Mouse (Mus musculus): ENCODE data around the gene Naa20. TPM values are rescaled to one million over a fixed set of nuclear protein-coding genes. Genes with fewer than 3 reads are reported as not detected.

Naa20 gene
- polyA plus RNA-seq (2015; fragmentation: Nextera tagmentation; extraction: Ambion mirVana) = 116 and 120 TPM in 2 replicates

- Histone ChIP-seq H3K9ac (peak within 1 kb of the TSS; percentile 24; the same call in 1 of the 2 replicates), H3K4me3 (peak within 1 kb of the TSS; percentile 99), H3K36me3 (replicated peaks) (no peaks in the 10 kb centered on the region), H3K27me3 (replicated peaks) (no peaks in the 10 kb centered on the region), H3K9me3 (no peaks in the 10 kb centered on the region), H3K4me1 (peaks cover 17% of the 10 kb centered on the region), H3K27ac (peak within 1 kb of the TSS; percentile 84), H3K4me2 (peak within 1 kb of the TSS; percentile 55)
- WGBS = 90% methylated on average over 6 of the region's 6 CpGs
- ATAC-seq (replicated peaks) = no peak
Measured at GRCm38 (mm10) chr2:145901861-145902260, at the start of gene Naa20. Naa20 (plus strand) TSS chr2:145902099.

GRCm38 (mm10) chr2:145855831-145856230, 46.1 kb upstream of the Naa20 start:
- H3K36me3 ChIP-seq (replicated peaks) = no peaks in the 10 kb centered on the region
- H3K4me1 ChIP-seq = peaks cover 20% of the 10 kb centered on the region
- H3K4me2 ChIP-seq = no peak overlapping the region
- no peaks in the 10 kb centered on the region for H3K27me3 ChIP-seq (replicated peaks)
- 88% methylated on average over 9 of the region's 9 CpGs for whole genome bisulfite sequencing
- no peak overlapping the region for H3K27ac ChIP-seq
- H3K4me3 ChIP-seq = no peak overlapping the region
- no peak for ATAC-seq (replicated peaks)
- H3K9me3 ChIP-seq = no peaks in the 10 kb centered on the region
- no peak overlapping the region for H3K9ac ChIP-seq

GRCm38 (mm10) chr2:145857864-145858263, 44.0 kb upstream of the Naa20 start:
- 84% methylated on average over 8 of the region's 8 CpGs for WGBS
- no peaks in the 10 kb centered on the region for H3K27me3 ChIP-seq (replicated peaks)
- H3K4me1 ChIP-seq = peaks cover 25% of the 10 kb centered on the region
- H3K9ac ChIP-seq = no peak overlapping the region
- H3K9me3 ChIP-seq = no peaks in the 10 kb centered on the region
- H3K4me3 ChIP-seq = no peak overlapping the region
- H3K36me3 ChIP-seq (replicated peaks) = no peaks in the 10 kb centered on the region
- no peak for ATAC-seq (replicated peaks)
- no peak overlapping the region for H3K4me2 ChIP-seq
- H3K27ac ChIP-seq = no peak overlapping the region

GRCm38 (mm10) chr2:145859442-145859931, 42.4 kb upstream of the Naa20 start:
- Histone ChIP-seq H3K4me3 (no peak overlapping the region; the same call in 1 of the 2 replicates), H3K36me3 (replicated peaks) (no peaks in the 10 kb centered on the region), H3K27ac (peak overlapping the region; percentile 82), H3K27me3 (replicated peaks) (no peaks in the 10 kb centered on the region), H3K9ac (peak overlapping the region; percentile 42; the same call in 1 of the 2 replicates), H3K4me2 (peak overlapping the region; percentile 58), H3K9me3 (no peaks in the 10 kb centered on the region), H3K4me1 (peaks cover 25% of the 10 kb centered on the region)
- WGBS = 38% methylated on average over 7 of the region's 7 CpGs
- peak; percentile 21 for ATAC-seq (replicated peaks)

GRCm38 (mm10) chr2:145859932-145860801, 41.7 kb upstream of the Naa20 start:
- WGBS = 4% methylated on average over 40 of the region's 40 CpGs
- Histone ChIP-seq H3K27ac (peak overlapping the region; percentile 82), H3K4me1 (peaks cover 25% of the 10 kb centered on the region), H3K36me3 (replicated peaks) (no peaks in the 10 kb centered on the region), H3K4me3 (peak overlapping the region; percentile 41), H3K27me3 (replicated peaks) (no peaks in the 10 kb centered on the region), H3K4me2 (peak overlapping the region; percentile 58), H3K9me3 (no peaks in the 10 kb centered on the region), H3K9ac (peak overlapping the region; percentile 42)
- peak; percentile 89 for ATAC-seq (replicated peaks)

- WGBS = 57% methylated on average over 8 of the region's 8 CpGs
- H3K36me3 ChIP-seq (replicated peaks) = no peaks in the 10 kb centered on the region
- no peak overlapping the region for H3K9ac ChIP-seq
- H3K27me3 ChIP-seq (replicated peaks) = no peaks in the 10 kb centered on the region
- ATAC-seq (replicated peaks) = no peak
- H3K9me3 ChIP-seq = no peaks in the 10 kb centered on the region
- peak overlapping the region; percentile 58 for H3K4me2 ChIP-seq
- H3K4me3 ChIP-seq = peak overlapping the region; percentile 41
- peak overlapping the region; percentile 82 for H3K27ac ChIP-seq
- peaks cover 25% of the 10 kb centered on the region for H3K4me1 ChIP-seq
Measured at GRCm38 (mm10) chr2:145861193-145862123, 40.4 kb upstream of the Naa20 start.

GRCm38 (mm10) chr2:145862206-145862817, 39.6 kb upstream of the Naa20 start:
- Histone ChIP-seq H3K4me1 (peaks cover 25% of the 10 kb centered on the region), H3K27ac (peak overlapping the region; percentile 19), H3K27me3 (replicated peaks) (no peaks in the 10 kb centered on the region), H3K9me3 (no peaks in the 10 kb centered on the region), H3K36me3 (replicated peaks) (no peaks in the 10 kb centered on the region), H3K9ac (peak overlapping the region; percentile 24; the same call in 1 of the 2 replicates), H3K4me3 (peak overlapping the region; percentile 41), H3K4me2 (peak overlapping the region; percentile 58)
- ATAC-seq (replicated peaks) = no peak
- WGBS = 36% methylated on average over 10 of the region's 10 CpGs

GRCm38 (mm10) chr2:145865344-145865743, 36.6 kb upstream of the Naa20 start:
- Histone ChIP-seq H3K4me2 (no peak overlapping the region), H3K27ac (no peak overlapping the region), H3K27me3 (replicated peaks) (no peaks in the 10 kb centered on the region), H3K4me1 (peaks cover 10% of the 10 kb centered on the region), H3K4me3 (no peak overlapping the region), H3K9me3 (no peaks in the 10 kb centered on the region), H3K36me3 (replicated peaks) (no peaks in the 10 kb centered on the region), H3K9ac (no peak overlapping the region)
- WGBS = 89% methylated on average over 3 of the region's 3 CpGs
- ATAC-seq (replicated peaks) = no peak

- H3K4me1 ChIP-seq = 0 out of 2 replicates have a peak, but pooled peaks cover 3% of the 10 kb centered on the region
- 95% methylated on average over 3 of the region's 3 CpGs for WGBS
- no peaks in the 10 kb centered on the region for H3K9me3 ChIP-seq
- H3K9ac ChIP-seq = no peak overlapping the region
- no peaks in the 10 kb centered on the region for H3K27me3 ChIP-seq (replicated peaks)
- no peak for ATAC-seq (replicated peaks)
- no peak overlapping the region for H3K27ac ChIP-seq
- H3K4me3 ChIP-seq = no peak overlapping the region
- no peaks in the 10 kb centered on the region for H3K36me3 ChIP-seq (replicated peaks)
- H3K4me2 ChIP-seq = no peak overlapping the region
Measured at GRCm38 (mm10) chr2:145866238-145866637, 35.7 kb upstream of the Naa20 start.

- no peaks in the 10 kb centered on the region for H3K36me3 ChIP-seq (replicated peaks)
- H3K9me3 ChIP-seq = no peaks in the 10 kb centered on the region
- H3K27ac ChIP-seq = no peak overlapping the region
- H3K27me3 ChIP-seq (replicated peaks) = no peaks in the 10 kb centered on the region
- no peak for ATAC-seq (replicated peaks)
- no peak overlapping the region for H3K4me3 ChIP-seq
- WGBS = 96% methylated on average over 11 of the region's 11 CpGs
- no peak overlapping the region for H3K9ac ChIP-seq
- H3K4me1 ChIP-seq = no peaks in the 10 kb centered on the region
- H3K4me2 ChIP-seq = no peak overlapping the region
Measured at GRCm38 (mm10) chr2:145866695-145867449, 35.0 kb upstream of the Naa20 start.

GRCm38 (mm10) chr2:145871308-145871707, 30.6 kb upstream of the Naa20 start:
- ATAC-seq (replicated peaks) = no peak
- H3K36me3 ChIP-seq (replicated peaks) = no peaks in the 10 kb centered on the region
- no peaks in the 10 kb centered on the region for H3K9me3 ChIP-seq
- H3K27me3 ChIP-seq (replicated peaks) = no peaks in the 10 kb centered on the region
- H3K4me3 ChIP-seq = no peak overlapping the region
- WGBS = 78% methylated on average over 4 of the region's 4 CpGs
- H3K9ac ChIP-seq = no peak overlapping the region
- no peak overlapping the region for H3K27ac ChIP-seq
- no peak overlapping the region for H3K4me2 ChIP-seq
- H3K4me1 ChIP-seq = no peaks in the 10 kb centered on the region

Data from midbrain, embryonic 15.5 days (tissue).